Mouse (Mus musculus): ENCODE measurements around the gene Dusp2.
"Not testable (repeated sequence)": the region's sequence is repeated elsewhere in the genome, so short reads cannot be mapped to it uniquely, and the experiment has no call there.

The Dusp2 gene

GRCm38 (mm10) chr2:127335767-127336496, at the start of gene Dusp2:
Gene Dusp2, plus strand, starts transcription at chr2:127336159.
- peak; percentile 24 for DNase-seq (ENCODE audit: low read depth, low spot score)

- no peak for DNase-seq (ENCODE audit: low read depth, low spot score)
These were observed 43.7 kb upstream of the Dusp2 start for GRCm38 (mm10) chr2:127292250-127292649.

- no peak for DNase-seq (ENCODE audit: low read depth, low spot score)
These were observed 38.8 kb upstream of the Dusp2 start for GRCm38 (mm10) chr2:127297001-127297805.

- DNase-seq (ENCODE audit: low read depth, low spot score): no peak
These were observed 37.9 kb upstream of the Dusp2 start for GRCm38 (mm10) chr2:127298056-127298455.

- DNase-seq (ENCODE audit: low read depth, low spot score): no peak
These were observed 35.3 kb upstream of the Dusp2 start for GRCm38 (mm10) chr2:127300701-127301100.

- DNase-seq (ENCODE audit: low read depth, low spot score): no peak
These were observed 34.1 kb upstream of the Dusp2 start for GRCm38 (mm10) chr2:127301883-127302282.

GRCm38 (mm10) chr2:127304192-127304591, 31.8 kb upstream of the Dusp2 start:
- DNase-seq (ENCODE audit: low read depth, low spot score): not testable (repeated sequence)

GRCm38 (mm10) chr2:127304609-127305210, 31.2 kb upstream of the Dusp2 start:
- DNase-seq (ENCODE audit: low read depth, low spot score): no peak

GRCm38 (mm10) chr2:127306123-127306522, 29.8 kb upstream of the Dusp2 start:
- no peak for DNase-seq (ENCODE audit: low read depth, low spot score)

GRCm38 (mm10) chr2:127307179-127307578, 28.8 kb upstream of the Dusp2 start:
- no peak for DNase-seq (ENCODE audit: low read depth, low spot score)

GRCm38 (mm10) chr2:127308660-127309059, 27.3 kb upstream of the Dusp2 start:
- no peak for DNase-seq (ENCODE audit: low read depth, low spot score)

- no peak for DNase-seq (ENCODE audit: low read depth, low spot score)
These were observed 25.7 kb upstream of the Dusp2 start for GRCm38 (mm10) chr2:127310246-127310645.

- no peak for DNase-seq (ENCODE audit: low read depth, low spot score)
These were observed 25.3 kb upstream of the Dusp2 start for GRCm38 (mm10) chr2:127310685-127311084.

GRCm38 (mm10) chr2:127311193-127311592, 24.8 kb upstream of the Dusp2 start:
- no peak for DNase-seq (ENCODE audit: low read depth, low spot score)

GRCm38 (mm10) chr2:127312801-127313200, 23.2 kb upstream of the Dusp2 start:
- no peak for DNase-seq (ENCODE audit: low read depth, low spot score)

GRCm38 (mm10) chr2:127313878-127314277, 22.1 kb upstream of the Dusp2 start:
- DNase-seq (ENCODE audit: low read depth, low spot score): no peak

- no peak for DNase-seq (ENCODE audit: low read depth, low spot score)
These were observed 21.3 kb upstream of the Dusp2 start for GRCm38 (mm10) chr2:127314467-127315154.

- no peak for DNase-seq (ENCODE audit: low read depth, low spot score)
These were observed 20.8 kb upstream of the Dusp2 start for GRCm38 (mm10) chr2:127315155-127315470.

GRCm38 (mm10) chr2:127316431-127316830, 19.5 kb upstream of the Dusp2 start:
- DNase-seq (ENCODE audit: low read depth, low spot score): no peak

GRCm38 (mm10) chr2:127318136-127318535, 17.8 kb upstream of the Dusp2 start:
- no peak for DNase-seq (ENCODE audit: low read depth, low spot score)

- DNase-seq (ENCODE audit: low read depth, low spot score): no peak
These were observed 16.9 kb upstream of the Dusp2 start for GRCm38 (mm10) chr2:127319071-127319470.

GRCm38 (mm10) chr2:127322671-127323285, 13.2 kb upstream of the Dusp2 start:
- no peak for DNase-seq (ENCODE audit: low read depth, low spot score)

Measured in telencephalon, adult 2 months (tissue).